Mouse (Mus musculus) frontal cortex, postnatal 10 days (tissue): ENCODE results near the gene Rtel1.

Experiments used
- DNase-seq, 2 experiments: peaks; one replicate each; pipeline ENCODE4 v3.0.0; 2022; ENCODE audit warnings: low spot score in 2 of 2, mixed read lengths in 1 of 2

Rtel1 gene

GRCm38 (mm10) chr2:181322136-181322535 lies 2.6 kb downstream of the Rtel1 start:
- DNase-seq, result no peak

DNA sequence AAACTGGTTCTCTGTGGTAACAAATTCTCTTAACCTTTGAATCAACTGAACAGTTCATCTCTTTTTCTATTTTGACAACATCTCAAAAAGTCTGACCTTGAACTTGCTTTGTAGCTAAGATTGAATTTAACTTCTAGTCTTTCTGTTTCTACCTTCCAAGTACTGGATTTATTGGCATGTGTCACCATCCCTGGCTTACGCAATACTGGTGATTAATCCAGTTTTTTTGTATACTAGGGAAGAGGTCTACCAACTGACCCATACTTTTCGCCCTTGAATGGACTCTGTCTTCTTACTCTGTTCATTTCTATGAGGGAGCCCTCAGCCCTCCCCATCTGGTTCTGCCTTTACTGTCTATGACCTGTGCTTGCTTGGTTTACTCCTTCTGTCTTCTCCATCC lies 6.6 kb downstream of the Rtel1 start:
- no peak for DNase-seq

DNA sequence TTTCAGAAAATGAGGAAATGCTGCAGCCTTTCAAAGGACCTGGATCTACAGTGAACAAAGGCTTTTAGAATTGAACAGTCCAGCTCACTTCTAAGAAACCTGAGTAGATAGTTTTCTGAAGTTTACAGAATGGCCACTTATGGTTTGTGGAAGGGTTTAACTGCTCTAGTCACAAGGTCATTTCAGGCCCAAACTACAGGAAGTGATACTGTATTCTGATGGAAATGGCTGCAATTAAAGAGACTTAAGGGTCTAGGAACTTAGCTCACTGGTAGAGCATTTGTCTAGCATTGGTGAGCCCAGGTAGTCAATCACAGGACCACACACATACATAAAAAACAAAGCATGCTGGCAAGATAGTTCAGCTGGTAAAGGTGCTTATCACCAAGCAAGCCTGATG lies 13.0 kb downstream of the Rtel1 start:
- DNase-seq, result no peak

DNA sequence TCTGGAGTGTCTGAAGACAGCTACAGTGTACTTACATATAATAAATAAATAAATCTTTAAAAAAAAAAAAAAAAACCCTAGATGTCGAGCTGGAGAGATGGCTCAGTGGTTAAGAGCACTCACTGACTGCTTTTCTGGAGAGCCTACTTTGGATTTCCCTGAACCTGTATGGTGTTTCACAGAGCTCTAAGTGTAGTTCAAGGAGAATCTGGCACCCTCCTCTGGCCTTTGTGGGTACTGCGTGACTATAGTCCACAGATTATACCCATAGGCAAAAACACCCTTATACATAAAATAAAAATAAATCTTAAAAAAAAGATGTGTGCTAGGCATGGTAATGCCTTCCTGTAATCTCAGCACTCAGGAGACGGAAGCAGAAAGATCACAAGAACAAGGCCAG lies 14.5 kb downstream of the Rtel1 start:
- peak; percentile 36 to 50 for DNase-seq

DNA sequence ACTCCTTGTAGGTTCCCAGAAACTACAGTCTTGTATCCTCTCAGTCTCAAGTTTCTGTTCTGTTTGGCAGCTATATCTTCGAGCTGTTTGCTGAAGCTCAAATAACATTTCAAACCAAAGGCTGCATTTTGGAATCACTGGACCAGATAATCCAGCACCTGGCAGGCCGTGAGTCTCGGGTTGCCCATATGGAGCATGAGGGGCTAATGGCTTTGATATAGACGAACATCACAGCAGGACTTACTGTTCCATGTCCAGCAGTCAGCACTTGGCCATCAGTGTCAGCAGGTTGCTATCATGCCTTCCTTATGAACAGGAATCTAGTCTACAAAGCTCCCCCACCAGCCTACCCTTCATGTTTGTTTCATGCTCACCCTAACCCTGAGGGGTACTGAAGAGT lies 20.9 kb downstream of the Rtel1 start:
- DNase-seq, result no peak

DNA sequence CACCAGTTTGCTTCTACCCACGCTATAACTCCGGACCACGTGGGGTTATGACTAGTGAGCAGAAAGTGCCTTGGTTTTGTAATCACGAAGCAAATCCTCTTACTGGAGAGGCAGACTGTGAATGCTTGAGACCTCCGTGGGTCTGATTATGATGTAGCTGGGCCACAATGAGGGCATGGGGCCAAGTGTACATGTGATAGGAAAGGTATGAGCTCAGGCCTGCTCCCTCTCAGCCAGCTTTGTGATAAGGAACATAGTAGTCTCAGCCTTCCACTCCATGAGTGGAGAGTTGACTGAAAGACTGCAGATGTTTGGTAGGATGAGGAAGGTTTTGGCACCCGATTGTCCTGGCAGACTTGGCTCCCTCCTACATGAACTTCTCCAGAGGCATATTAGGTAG lies 23.2 kb downstream of the Rtel1 start:
- DNase-seq, result no peak

DNA sequence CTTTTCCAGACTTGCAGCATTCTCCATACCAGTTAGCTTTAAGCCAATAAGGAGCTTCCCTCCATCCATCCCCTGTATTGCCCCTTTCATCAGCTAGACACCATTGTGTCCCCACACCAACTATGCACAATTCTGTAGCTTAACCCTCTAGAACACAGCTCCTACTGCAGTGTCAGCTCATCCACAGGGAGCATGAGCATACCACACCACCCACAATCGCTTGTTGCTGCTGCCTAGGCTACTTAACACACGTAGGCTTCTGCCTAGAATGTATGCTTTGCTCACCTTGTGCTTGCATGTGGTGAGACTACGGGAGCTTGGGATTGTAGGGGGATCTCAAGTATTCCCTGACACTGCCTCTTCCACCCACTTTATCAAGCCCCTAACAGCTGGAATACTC lies 37.2 kb downstream of the Rtel1 start:
- DNase-seq, result no peak

DNA sequence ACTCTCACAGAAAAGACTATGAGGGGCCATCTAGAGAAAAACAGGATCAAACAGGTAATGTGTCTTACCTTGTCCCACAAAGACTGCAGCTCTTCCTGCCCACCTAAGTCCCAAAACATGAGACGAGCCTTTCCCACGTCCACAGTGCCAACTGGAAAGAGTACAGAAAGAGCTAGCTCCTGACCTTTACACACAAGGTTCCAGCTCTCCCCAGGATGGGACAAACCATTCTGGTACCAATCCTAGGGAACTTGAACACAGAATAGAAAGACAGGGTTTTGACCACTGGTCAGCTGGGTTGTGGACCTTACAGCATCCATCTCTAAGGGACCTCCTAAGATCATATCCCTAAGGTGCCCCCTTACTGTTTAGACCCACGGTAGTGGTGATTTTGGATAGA lies 44.4 kb downstream of the Rtel1 start:
- no peak for DNase-seq

GRCm38 (mm10) chr2:181364487-181364859 lies 44.9 kb downstream of the Rtel1 start:
- no peak for DNase-seq

- peak; percentile 75 to 87 for DNase-seq
Observed at GRCm38 (mm10) chr2:181364860-181365596, 45.5 kb downstream of the Rtel1 start, which contains the start of the genes Zgpat and Arfrp1. Zgpat (plus strand) TSS chr2:181364928. Arfrp1 (minus strand) TSS chr2:181365404.

- no peak for DNase-seq
Observed at GRCm38 (mm10) chr2:181365655-181366075, 46.1 kb downstream of the Rtel1 start.

- DNase-seq, result no peak
Observed at GRCm38 (mm10) chr2:181370001-181370400, 50.5 kb downstream of the Rtel1 start.

- DNase-seq, result no peak
Observed at GRCm38 (mm10) chr2:181375787-181376186, 56.2 kb downstream of the Rtel1 start.

- DNase-seq, result no peak
Observed at GRCm38 (mm10) chr2:181377230-181377629, 57.7 kb downstream of the Rtel1 start.

DNA sequence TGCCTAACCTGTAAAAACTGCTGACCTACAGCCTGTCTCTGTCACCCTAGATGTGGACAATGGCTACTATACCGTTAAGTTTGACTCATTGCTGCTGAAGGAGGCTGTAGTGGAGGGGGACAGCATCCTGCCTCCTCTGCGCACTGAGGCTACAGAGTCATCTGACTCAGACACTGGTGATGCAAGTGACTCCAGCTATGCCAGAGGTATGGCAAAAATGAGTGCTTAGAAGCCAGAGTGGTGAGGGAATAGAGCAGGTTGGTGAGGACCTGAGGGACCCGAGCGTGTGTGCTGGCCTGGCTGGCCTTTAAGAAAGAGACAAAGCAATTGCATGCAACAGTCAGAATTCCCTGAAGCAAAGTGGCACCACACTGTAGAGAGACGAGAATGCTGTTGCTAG lies 59.2 kb downstream of the Rtel1 start:
- DNase-seq, result no peak

GRCm38 (mm10) chr2:181379778-181380177 lies 60.2 kb downstream of the Rtel1 start, which contains the start of gene Lime1:
Lime1 (plus strand) TSS chr2:181380078.
- DNase-seq, result no peak

DNA sequence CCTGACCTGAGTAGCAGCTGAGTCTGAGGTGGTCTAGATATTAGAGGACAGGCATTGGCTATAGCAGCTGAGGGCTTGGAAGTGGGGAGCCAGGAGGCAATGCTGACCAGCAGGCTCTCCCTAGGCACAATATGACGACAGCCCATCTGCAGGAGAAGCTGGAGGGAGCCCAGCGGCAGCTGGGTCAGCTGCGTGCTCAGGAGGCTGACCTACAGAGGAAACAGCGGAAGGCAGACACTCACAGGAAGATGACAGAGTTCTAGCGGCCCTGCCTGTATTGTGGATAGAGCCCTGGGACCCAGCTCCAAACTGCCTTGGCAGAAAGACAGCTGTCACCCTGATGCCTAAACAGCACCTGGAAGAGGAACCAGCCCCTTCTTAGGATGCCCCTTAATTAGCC lies 60.7 kb downstream of the Rtel1 start:
- DNase-seq, result no peak

DNA sequence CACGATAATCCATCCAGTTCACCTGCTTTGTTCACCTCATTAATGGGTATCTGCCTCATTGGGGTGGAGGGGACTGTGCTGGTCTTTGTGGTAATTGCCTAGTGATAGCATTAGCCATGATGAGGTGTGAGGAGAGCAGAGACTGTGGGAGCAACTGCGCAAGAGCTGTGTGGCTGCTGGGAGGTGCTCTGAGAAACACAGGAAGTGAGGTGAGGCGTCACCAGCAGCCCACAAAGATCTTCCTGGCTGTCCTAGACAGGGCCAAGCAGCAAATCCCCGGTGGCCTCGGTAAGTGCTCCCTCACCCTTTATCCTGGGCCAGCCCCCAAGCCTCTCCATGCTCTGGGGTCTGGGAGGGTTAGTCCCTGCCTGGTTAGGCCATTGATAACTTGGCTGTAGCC lies 61.6 kb downstream of the Rtel1 start:
- no peak for DNase-seq

DNA sequence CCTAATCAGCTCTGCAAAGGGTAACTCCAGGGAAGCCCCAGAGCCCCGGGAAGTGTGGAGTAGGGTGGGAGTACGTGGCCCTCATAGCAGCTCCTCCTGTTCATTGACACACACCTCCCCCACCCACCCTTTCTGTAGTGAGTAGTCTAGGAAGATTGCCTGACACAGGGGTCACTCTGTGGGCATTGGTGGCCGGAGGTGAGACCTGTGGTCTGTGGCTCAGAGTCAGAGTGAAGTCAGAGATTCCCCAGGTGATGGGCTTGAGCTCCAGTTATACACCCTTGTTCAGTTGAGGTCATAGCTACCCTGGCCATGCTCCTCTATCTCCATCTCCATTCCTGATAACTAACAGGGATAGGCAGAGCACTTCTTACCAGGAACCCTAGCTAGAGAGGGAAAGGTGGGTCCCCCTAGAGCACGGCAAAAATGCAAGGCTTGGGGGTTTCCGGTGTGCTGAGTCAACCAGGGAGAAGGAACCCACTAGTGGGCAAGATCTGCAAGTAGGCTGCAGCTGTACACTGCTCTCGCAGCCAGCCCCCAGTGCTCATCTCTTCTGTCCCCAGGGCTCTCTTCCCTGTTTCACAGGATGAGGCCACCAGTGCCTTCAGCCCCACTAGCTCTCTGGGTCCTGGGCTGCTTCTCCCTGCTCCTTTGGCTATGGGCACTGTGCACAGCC lies 62.2 kb downstream of the Rtel1 start:
- no peak for DNase-seq

- no peak for DNase-seq
Observed at GRCm38 (mm10) chr2:181384463-181384862, 64.9 kb downstream of the Rtel1 start.

DNA sequence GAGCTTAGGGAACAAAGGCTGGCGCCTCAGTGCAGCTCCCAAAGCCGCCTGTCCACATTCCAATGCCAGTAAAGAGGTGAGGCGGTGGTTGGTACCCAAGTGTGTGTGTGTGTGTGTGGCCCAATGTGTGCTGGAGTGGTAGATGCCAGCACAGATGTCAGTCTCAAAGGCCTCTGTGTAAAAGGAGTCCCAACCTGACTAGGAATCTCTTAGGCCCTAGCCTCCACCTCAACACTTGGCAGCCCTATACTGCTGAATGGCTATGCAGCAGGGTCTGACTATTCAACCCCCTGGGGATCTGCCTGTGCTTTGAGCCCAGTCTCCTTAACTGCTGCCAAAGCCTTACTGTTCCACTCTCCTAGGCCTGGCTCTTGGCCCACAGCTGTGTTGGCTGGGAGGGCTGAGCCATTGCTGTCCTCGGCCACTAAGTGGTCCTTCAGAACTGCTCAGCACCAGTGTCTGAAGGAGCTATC lies 65.4 kb downstream of the Rtel1 start:
- peak in 1 of 2 experiments; percentile 38 for DNase-seq

- DNase-seq, result peak in 1 of 2 experiments; percentile 29
Observed at GRCm38 (mm10) chr2:181385885-181386284, 66.3 kb downstream of the Rtel1 start.

GRCm38 (mm10) chr2:181386663-181387210 lies 67.2 kb downstream of the Rtel1 start:
- no peak for DNase-seq
